Mouse (Mus musculus) myocyte (in vitro differentiated cells): ENCODE data around the gene Cep128. TPM values are rescaled to one million over a fixed set of nuclear protein-coding genes. Genes with fewer than 3 reads are reported as not detected.

Experiments used
- H3K27me3 ChIP-seq: one replicate; pipeline ENCODE4 v1.6.1; 2011; ENCODE audit not compliant: control insufficient read depth, insufficient read depth, insufficient read length
- H3K36me3 ChIP-seq: one replicate; pipeline ENCODE4 v1.6.1; 2011; ENCODE audit not compliant: control insufficient read depth, insufficient read depth
- H3K4me2 ChIP-seq: one replicate; pipeline ENCODE4 v1.6.1; 2011; ENCODE audit warnings: low read depth, control low read depth
- H3K4me3 ChIP-seq: one replicate; pipeline ENCODE4 v1.5.1; 2011; ENCODE audit warnings: mild to moderate bottlenecking, control low read depth, moderate library complexity
- H3K79me2 ChIP-seq: one replicate; pipeline ENCODE4 v1.6.1; 2011; ENCODE audit not compliant: control insufficient read depth, insufficient read depth
- H3ac ChIP-seq: one replicate; pipeline ENCODE4 v1.6.1; 2011; ENCODE audit not compliant: control insufficient read depth, insufficient read length
- CEBPB ChIP-seq: IDR thresholded peaks from 2 replicates; pipeline ENCODE4 v1.6.1; 2011; ENCODE audit warnings: mild to moderate bottlenecking, moderate library complexity; ENCODE audit not compliant: poor library complexity, insufficient read depth, severe bottlenecking
- E2F4 ChIP-seq: IDR thresholded peaks from one replicate; pipeline ENCODE4 v1.6.1; 2011; ENCODE audit warnings: mild to moderate bottlenecking, control low read depth, moderate library complexity; ENCODE audit not compliant: insufficient read depth
- MAX ChIP-seq: IDR thresholded peaks from one replicate; pipeline ENCODE4 v1.6.1; 2011; ENCODE audit warnings: low read depth, mild to moderate bottlenecking, control low read depth
- MYOD1 ChIP-seq, 3 experiments: IDR thresholded peaks; one replicate each; pipeline ENCODE4 v1.6.1; 2011; ENCODE audit warnings: control low read depth in 2 of 3, low read depth in 2 of 3, mild to moderate bottlenecking in 2 of 3, moderate library complexity in 1 of 3; ENCODE audit not compliant: insufficient read length in 2 of 3, control insufficient read depth in 1 of 3
- MYOG ChIP-seq, 3 experiments: IDR thresholded peaks; one replicate each; pipeline ENCODE4 v1.6.1; 2011; ENCODE audit warnings: control low read depth in 2 of 3, low read depth in 2 of 3, mild to moderate bottlenecking in 2 of 3; ENCODE audit not compliant: insufficient read length in 2 of 3, control insufficient read depth in 1 of 3, insufficient read depth in 1 of 3
- POLR2A ChIP-seq: IDR thresholded peaks from one replicate; pipeline ENCODE4 v1.6.1; 2011; ENCODE audit warnings: low read depth, mild to moderate bottlenecking, control low read depth, moderate library complexity; ENCODE audit not compliant: insufficient read length
- POLR2AphosphoS2 ChIP-seq: IDR thresholded peaks from one replicate; pipeline ENCODE4 v1.6.1; 2011; ENCODE audit warnings: low read depth, control low read depth; ENCODE audit not compliant: insufficient read length
- REST ChIP-seq: IDR thresholded peaks from one replicate; pipeline ENCODE4 v1.6.1; 2011; ENCODE audit warnings: mild to moderate bottlenecking, control low read depth, moderate library complexity; ENCODE audit not compliant: insufficient read depth, insufficient read length
- SRF ChIP-seq: IDR thresholded peaks from one replicate; pipeline ENCODE4 v1.6.1; 2011; ENCODE audit warnings: low read depth; ENCODE audit not compliant: control insufficient read depth, insufficient read length
- TCF12 ChIP-seq: IDR thresholded peaks from one replicate; pipeline ENCODE4 v1.6.1; 2011; ENCODE audit warnings: mild to moderate bottlenecking, control low read depth; ENCODE audit not compliant: poor library complexity, insufficient read depth, severe bottlenecking
- TCF3 ChIP-seq: IDR thresholded peaks from one replicate; pipeline ENCODE4 v1.6.1; 2011; ENCODE audit warnings: low read depth, control low read depth; ENCODE audit not compliant: insufficient read length
- USF1 ChIP-seq: IDR thresholded peaks from one replicate; pipeline ENCODE4 v1.6.1; 2011; ENCODE audit warnings: low read depth, mild to moderate bottlenecking, control low read depth, moderate library complexity
- polyA plus RNA-seq: library from polyadenylated mRNA; unstranded; fragments of >200 nt; fragmentation: generic; extraction: Trizol; gene quantifications from one replicate; pipeline ENCODE4 v1.2.1, GENCODE M21; 2012; ENCODE audit warnings: missing spikeins

Gene Cep128
- polyA plus RNA-seq, 1 experiment, result 2.9 TPM

DNA sequence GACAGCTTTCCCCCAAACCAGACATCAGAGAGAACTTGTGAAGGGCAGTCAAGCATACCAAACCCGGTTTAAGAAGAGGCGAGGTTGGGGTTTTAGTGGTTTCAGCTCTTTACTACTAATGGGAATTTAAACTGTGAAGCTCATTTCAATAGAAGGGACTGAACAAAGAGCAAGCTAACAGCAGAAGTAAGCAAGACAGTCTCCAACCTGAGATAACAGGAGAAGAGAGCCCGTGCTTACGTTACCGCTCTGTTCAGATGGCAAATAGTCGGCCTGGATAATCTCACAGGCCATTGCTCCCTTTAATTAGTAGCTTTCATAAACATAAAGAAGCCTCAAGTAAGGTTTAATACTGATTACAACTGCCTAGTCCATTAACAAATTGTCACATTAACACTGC, 286.3 kb downstream of the Cep128 start:
- no peaks in the 10 kb centered on the region for H3K27me3 ChIP-seq
- H3ac ChIP-seq, result no peak overlapping the region
- H3K36me3 ChIP-seq, result no peaks in the 10 kb centered on the region
- no peak overlapping the region for H3K4me2 ChIP-seq
- no peaks in the 10 kb centered on the region for H3K79me2 ChIP-seq
- H3K4me3 ChIP-seq, result no peak overlapping the region
- TF ChIP-seq MAX (no peak), POLR2AphosphoS2 (no peak), POLR2A (no peak), CEBPB (no peak), USF1 (no peak)

DNA sequence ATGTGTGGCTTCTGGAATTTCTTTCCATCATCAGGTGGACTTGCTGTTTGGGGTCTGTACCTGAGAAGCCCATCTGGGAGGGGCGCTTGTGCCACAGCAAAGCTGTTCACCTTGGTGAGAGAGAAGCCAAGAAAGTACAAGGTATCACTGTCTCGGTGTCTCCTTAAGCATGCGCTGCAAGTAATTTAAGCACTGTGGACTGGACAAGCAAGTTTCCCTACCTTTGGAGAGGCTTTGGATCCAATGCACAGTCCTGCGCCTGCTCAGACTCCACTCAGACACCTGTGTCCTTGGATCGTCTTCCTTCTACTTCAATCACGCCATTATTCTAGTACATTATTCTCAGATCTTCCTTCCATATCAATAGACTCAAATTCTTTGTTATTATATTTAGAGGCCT, 288.0 kb downstream of the Cep128 start:
- no peaks in the 10 kb centered on the region for H3K79me2 ChIP-seq
- no peaks in the 10 kb centered on the region for H3K36me3 ChIP-seq
- H3K4me2 ChIP-seq, result no peak overlapping the region
- no peaks in the 10 kb centered on the region for H3K27me3 ChIP-seq
- H3K4me3 ChIP-seq, result no peak overlapping the region
- no peak overlapping the region for H3ac ChIP-seq
- TF ChIP-seq MAX, result no peak
- TF ChIP-seq POLR2AphosphoS2, result no peak
- no peak for TF ChIP-seq MYOG (IDR thresholded peaks at IDR 0.05; ENCODE audit: control insufficient read depth in 1 of 3, insufficient read depth in 1 of 3, insufficient read length in 2 of 3, low read depth in 2 of 3)
- no peak for TF ChIP-seq CEBPB
- no peak for TF ChIP-seq POLR2A
- TF ChIP-seq USF1, result no peak

DNA sequence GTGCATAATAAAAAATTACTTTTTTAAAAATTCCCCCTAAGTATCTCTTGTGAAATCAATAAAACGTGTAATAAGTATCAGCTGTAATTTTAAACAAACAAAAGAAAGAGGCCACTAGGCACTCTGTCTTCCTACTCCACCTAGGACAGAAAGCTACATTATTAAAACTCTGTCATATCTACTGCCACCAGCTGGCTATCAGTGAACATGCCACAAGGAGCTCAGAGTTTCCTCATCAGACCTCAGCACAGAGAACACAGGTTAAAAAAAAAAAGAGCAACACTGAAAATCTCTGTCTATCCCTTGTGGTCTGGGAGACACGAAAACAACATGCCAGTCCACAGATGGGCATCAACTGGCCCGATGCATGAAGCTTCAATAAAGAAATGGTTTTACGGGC, 295.9 kb downstream of the Cep128 start:
- H3K36me3 ChIP-seq, result no peaks in the 10 kb centered on the region
- H3K4me2 ChIP-seq, result no peak overlapping the region
- H3ac ChIP-seq, result no peak overlapping the region
- H3K4me3 ChIP-seq, result no peak overlapping the region
- TF ChIP-seq TCF3 (no peak), TCF12 (no peak), POLR2A (no peak), E2F4 (no peak), POLR2AphosphoS2 (no peak), MAX (no peak), USF1 (no peak), REST (no peak), SRF (no peak), MYOD1 (IDR thresholded peaks at IDR 0.05; ENCODE audit: control insufficient read depth in 1 of 3, insufficient read length in 2 of 3, low read depth in 2 of 3) (no peak), CEBPB (no peak), MYOG (IDR thresholded peaks at IDR 0.05; ENCODE audit: control insufficient read depth in 1 of 3, insufficient read depth in 1 of 3, insufficient read length in 2 of 3, low read depth in 2 of 3) (no peak)
- H3K79me2 ChIP-seq, result no peaks in the 10 kb centered on the region
- H3K27me3 ChIP-seq, result no peaks in the 10 kb centered on the region

GRCm38 (mm10) chr12:91085967-91086366, 298.2 kb downstream of the Cep128 start:
- TF ChIP-seq REST (no peak), MAX (no peak), USF1 (no peak), POLR2AphosphoS2 (no peak), SRF (no peak), CEBPB (no peak), MYOG (IDR thresholded peaks at IDR 0.05; ENCODE audit: control insufficient read depth in 1 of 3, insufficient read depth in 1 of 3, insufficient read length in 2 of 3, low read depth in 2 of 3) (no peak), E2F4 (no peak), POLR2A (no peak), MYOD1 (IDR thresholded peaks at IDR 0.05; ENCODE audit: control insufficient read depth in 1 of 3, insufficient read length in 2 of 3, low read depth in 2 of 3) (no peak), TCF12 (no peak), TCF3 (no peak)
- no peak overlapping the region for H3K4me3 ChIP-seq
- no peak overlapping the region for H3K4me2 ChIP-seq
- no peaks in the 10 kb centered on the region for H3K79me2 ChIP-seq
- H3K27me3 ChIP-seq, result no peaks in the 10 kb centered on the region
- no peaks in the 10 kb centered on the region for H3K36me3 ChIP-seq
- no peak overlapping the region for H3ac ChIP-seq

GRCm38 (mm10) chr12:91075600-91075999, 308.6 kb downstream of the Cep128 start:
- H3K27me3 ChIP-seq, result no peaks in the 10 kb centered on the region
- TF ChIP-seq E2F4, result no peak
- TF ChIP-seq MYOD1 (IDR thresholded peaks at IDR 0.05; ENCODE audit: control insufficient read depth in 1 of 3, insufficient read length in 2 of 3, low read depth in 2 of 3), result no peak
- TF ChIP-seq TCF12, result no peak
- TF ChIP-seq USF1, result no peak
- TF ChIP-seq SRF, result no peak
- no peak for TF ChIP-seq MYOG (IDR thresholded peaks at IDR 0.05; ENCODE audit: control insufficient read depth in 1 of 3, insufficient read depth in 1 of 3, insufficient read length in 2 of 3, low read depth in 2 of 3)
- TF ChIP-seq POLR2A, result no peak
- no peak for TF ChIP-seq REST
- no peak for TF ChIP-seq CEBPB
- no peak for TF ChIP-seq MAX
- no peak for TF ChIP-seq TCF3
- TF ChIP-seq POLR2AphosphoS2, result no peak
- H3ac ChIP-seq, result no peak overlapping the region
- no peaks in the 10 kb centered on the region for H3K36me3 ChIP-seq
- no peaks in the 10 kb centered on the region for H3K79me2 ChIP-seq
- H3K4me3 ChIP-seq, result no peak overlapping the region
- H3K4me2 ChIP-seq, result no peak overlapping the region
